Mouse (Mus musculus) stomach, postnatal 0 days (tissue): Measurements from ENCODE around the gene Ank3. TPM values are rescaled to one million over a fixed set of nuclear protein-coding genes. Genes with fewer than 3 reads are reported as not detected.
A peak's percentile ranks its signal among the peaks of the same experiment; 100 is the strongest.

Experiments
- ATAC-seq: fragments of 200-750 bp; cut with Nextera tagmentation; 2 replicates; pipeline ENCODE4 v1.8.0; 2017; ENCODE audit not compliant: low FRiP score, low TSS enrichment
- DNase-seq: peaks from one replicate; pipeline ENCODE4 v3.0.0-alpha.2; 2016; ENCODE audit warnings: low spot score
- H3K27ac ChIP-seq: fragments of 300-500 bp; sonication (generic); replicated peaks from 2 replicates; pipeline ENCODE4 v1.5.1; 2014; ENCODE audit warnings: mild to moderate bottlenecking, control low read depth
- H3K27me3 ChIP-seq: fragments of 300-500 bp; sonication (generic); 2 replicates; pipeline ENCODE4 v1.6.1; 2014; ENCODE audit warnings: low read length; ENCODE audit not compliant: control insufficient read depth, insufficient read depth
- H3K36me3 ChIP-seq: fragments of 300-500 bp; sonication (generic); 2 replicates; pipeline ENCODE4 v1.6.1; 2014; ENCODE audit warnings: low read length, mixed read lengths; ENCODE audit not compliant: control insufficient read depth, insufficient read depth
- H3K4me1 ChIP-seq: fragments of 300-500 bp; sonication (generic); replicated peaks from 2 replicates; pipeline ENCODE4 v1.6.1; 2014; ENCODE audit warnings: antibody characterized with exemption; ENCODE audit not compliant: control insufficient read depth, insufficient read depth
- H3K4me2 ChIP-seq: fragments of 300-500 bp; sonication (generic); replicated peaks from 2 replicates; pipeline ENCODE4 v1.6.1; 2014; ENCODE audit warnings: low read depth, mild to moderate bottlenecking, control low read depth, moderate library complexity
- H3K4me3 ChIP-seq: fragments of 300-500 bp; sonication (generic); 2 replicates; pipeline ENCODE4 v1.5.1; 2014; ENCODE audit warnings: low read depth, low read length, control low read depth
- H3K9ac ChIP-seq: fragments of 300-500 bp; sonication (generic); 2 replicates; pipeline ENCODE4 v1.6.1; 2014; ENCODE audit warnings: mild to moderate bottlenecking, low read length, control low read depth, mixed read lengths
- H3K9me3 ChIP-seq: fragments of 300-500 bp; sonication (generic); 2 replicates; pipeline ENCODE4 v1.6.1; 2016; ENCODE audit warnings: low read length; ENCODE audit not compliant: control insufficient read depth
- CTCF ChIP-seq: IDR thresholded peaks from 2 replicates; pipeline ENCODE4 v1.5.1; 2016; ENCODE audit warnings: antibody characterized with exemption, low read depth, mild to moderate bottlenecking, moderate library complexity
- EP300 ChIP-seq: optimal IDR thresholded peaks from 2 replicates; pipeline ENCODE3; 2016; ENCODE audit warnings: antibody characterized with exemption
- WGBS: fragments of 180-500 bp; shearing (Covaris S2); extraction: QIAGEN DNeasy Blood & Tissue Kit; methylation state at CpG from one replicate; pipeline ENCODE4 v1.1.7; 2014; 5-methylcytosine and 5-hydroxymethylcytosine counted together
- polyA plus RNA-seq: library from polyadenylated mRNA; unstranded; fragments of >200 nt; fragmentation: Nextera tagmentation; extraction: Ambion mirVana; gene quantifications from 2 replicates; pipeline ENCODE4 v1.2.1, GENCODE M21; 2015

Gene Ank3
- polyA plus RNA-seq, 1 experiment from 2014 or later = 16.0 TPM

GRCm38 (mm10) chr10:69620692-69621382 lies 222.3 kb downstream of the Ank3 start:
- no peak for DNase-seq
- Histone ChIP-seq H3K9ac (no peak overlapping the region), H3K27me3 (no peaks in the 10 kb centered on the region), H3K4me3 (no peak overlapping the region), H3K27ac (no peak overlapping the region), H3K4me1 (no peaks in the 10 kb centered on the region), H3K36me3 (no peaks in the 10 kb centered on the region), H3K4me2 (no peak overlapping the region), H3K9me3 (no peaks in the 10 kb centered on the region)
- ATAC-seq = no peak
- TF ChIP-seq EP300 (no peak), CTCF (no peak)
- WGBS = 84% methylated on average over 7 of the region's 7 CpGs

- H3K36me3 ChIP-seq = no peaks in the 10 kb centered on the region
- H3K27me3 ChIP-seq = no peaks in the 10 kb centered on the region
- no peak overlapping the region for H3K4me2 ChIP-seq
- no peak overlapping the region for H3K27ac ChIP-seq
- DNase-seq (no peak), ATAC-seq (no peak)
- H3K4me1 ChIP-seq = no peaks in the 10 kb centered on the region
- 89% methylated on average over 3 of the region's 3 CpGs for WGBS
- no peak for TF ChIP-seq EP300
- no peak for TF ChIP-seq CTCF
- no peaks in the 10 kb centered on the region for H3K9me3 ChIP-seq
- no peak overlapping the region for H3K4me3 ChIP-seq
- no peak overlapping the region for H3K9ac ChIP-seq
Observed at GRCm38 (mm10) chr10:69627767-69628166, 229.2 kb downstream of the Ank3 start.

- H3K36me3 ChIP-seq = no peaks in the 10 kb centered on the region
- TF ChIP-seq CTCF (no peak), EP300 (no peak)
- no peak overlapping the region for H3K9ac ChIP-seq
- H3K4me3 ChIP-seq = no peak overlapping the region
- H3K9me3 ChIP-seq = no peaks in the 10 kb centered on the region
- no peaks in the 10 kb centered on the region for H3K27me3 ChIP-seq
- DNase-seq = no peak
- 67% methylated on average over 6 of the region's 6 CpGs for WGBS
- H3K27ac ChIP-seq = no peak overlapping the region
- H3K4me1 ChIP-seq = no peaks in the 10 kb centered on the region
- no peak for ATAC-seq
- H3K4me2 ChIP-seq = no peak overlapping the region
Observed at GRCm38 (mm10) chr10:69628743-69629142, 230.2 kb downstream of the Ank3 start.

GRCm38 (mm10) chr10:69630802-69631388 lies 232.3 kb downstream of the Ank3 start:
- Histone ChIP-seq H3K4me2 (no peak overlapping the region), H3K9me3 (no peaks in the 10 kb centered on the region), H3K27ac (no peak overlapping the region), H3K4me1 (no peaks in the 10 kb centered on the region), H3K27me3 (no peaks in the 10 kb centered on the region), H3K4me3 (no peak overlapping the region), H3K36me3 (no peaks in the 10 kb centered on the region), H3K9ac (no peak overlapping the region)
- DNase-seq = peak; percentile 7
- 42% methylated on average over 7 of the region's 7 CpGs for WGBS
- ATAC-seq = no peak
- no peak for TF ChIP-seq EP300
- no peak for TF ChIP-seq CTCF

GRCm38 (mm10) chr10:69632885-69633284 lies 234.3 kb downstream of the Ank3 start:
- Histone ChIP-seq H3K27ac (no peak overlapping the region), H3K9ac (no peak overlapping the region), H3K9me3 (no peaks in the 10 kb centered on the region), H3K36me3 (no peaks in the 10 kb centered on the region), H3K27me3 (no peaks in the 10 kb centered on the region), H3K4me2 (no peak overlapping the region), H3K4me3 (no peak overlapping the region), H3K4me1 (no peaks in the 10 kb centered on the region)
- no peak for ATAC-seq
- WGBS = 91% methylated on average over 8 of the region's 8 CpGs
- peak; percentile 7 for DNase-seq
- TF ChIP-seq EP300 (no peak), CTCF (no peak)

- DNase-seq (no peak), ATAC-seq (no peak)
- TF ChIP-seq EP300 (no peak), CTCF (no peak)
- no peaks in the 10 kb centered on the region for H3K9me3 ChIP-seq
- WGBS = 83% methylated on average over 5 of the region's 5 CpGs
- no peak overlapping the region for H3K27ac ChIP-seq
- H3K4me1 ChIP-seq = no peaks in the 10 kb centered on the region
- H3K4me2 ChIP-seq = no peak overlapping the region
- no peaks in the 10 kb centered on the region for H3K27me3 ChIP-seq
- H3K36me3 ChIP-seq = no peaks in the 10 kb centered on the region
- no peak overlapping the region for H3K4me3 ChIP-seq
- H3K9ac ChIP-seq = no peak overlapping the region
Observed at GRCm38 (mm10) chr10:69634891-69635290, 236.3 kb downstream of the Ank3 start.
